Mouse (Mus musculus): ENCODE measurements around the gene Slc1a5.

DNA sequence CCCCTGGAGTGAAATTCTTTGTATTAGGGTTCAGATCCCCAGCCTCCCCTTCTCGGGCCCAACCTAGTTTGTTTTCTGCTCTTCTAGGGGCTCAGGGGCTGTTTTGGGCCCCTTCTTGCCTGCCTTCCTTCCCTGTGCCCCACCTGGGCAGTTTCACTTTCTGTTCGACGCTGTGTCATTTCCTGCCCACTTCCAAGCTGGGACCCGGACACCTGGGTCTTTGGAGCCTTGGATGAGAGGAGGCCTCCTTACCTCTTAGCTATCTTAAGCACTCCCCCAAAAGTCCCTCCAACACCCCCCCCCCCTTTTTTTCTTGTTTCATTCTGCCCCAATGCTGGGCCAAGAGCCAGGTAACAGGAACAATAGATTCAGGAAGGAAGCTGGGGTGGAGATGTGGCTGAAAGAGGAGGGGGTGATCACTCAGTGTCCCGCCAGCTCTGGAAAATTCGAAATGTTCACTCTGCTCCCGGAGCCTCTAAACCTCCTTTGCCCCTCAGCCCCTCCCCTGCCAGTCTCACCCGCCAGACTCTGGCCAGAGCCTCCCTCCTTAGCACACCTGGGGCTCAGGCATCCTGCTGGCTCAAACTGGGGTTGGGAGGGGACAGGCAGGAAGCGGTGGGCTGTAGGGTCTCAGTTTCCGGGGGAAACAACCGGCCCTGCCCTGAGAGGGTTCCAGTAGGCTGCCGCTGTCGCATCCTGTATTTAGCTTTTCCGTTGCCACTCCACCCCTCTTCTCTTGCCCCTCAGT, 64.1 kb downstream of the Slc1a5 start:
- TF ChIP-seq EP300 (IDR thresholded peaks at IDR 0.05; ENCODE audit: insufficient read depth, low read depth, low read length) (no peak), POLR2A (IDR thresholded peaks at IDR 0.05; ENCODE audit: insufficient read depth, low read length) (no peak), CTCF (IDR thresholded peaks at IDR 0.05; ENCODE audit: low read depth, low read length) (no peak)
